Mouse (Mus musculus) kidney, postnatal 10 days (tissue): ENCODE measurements around the gene Ttc6.

Experiments used
- DNase-seq: peaks from one replicate; pipeline ENCODE4 v3.0.0; 2021; ENCODE audit warnings: mixed read lengths

The Ttc6 gene

DNA sequence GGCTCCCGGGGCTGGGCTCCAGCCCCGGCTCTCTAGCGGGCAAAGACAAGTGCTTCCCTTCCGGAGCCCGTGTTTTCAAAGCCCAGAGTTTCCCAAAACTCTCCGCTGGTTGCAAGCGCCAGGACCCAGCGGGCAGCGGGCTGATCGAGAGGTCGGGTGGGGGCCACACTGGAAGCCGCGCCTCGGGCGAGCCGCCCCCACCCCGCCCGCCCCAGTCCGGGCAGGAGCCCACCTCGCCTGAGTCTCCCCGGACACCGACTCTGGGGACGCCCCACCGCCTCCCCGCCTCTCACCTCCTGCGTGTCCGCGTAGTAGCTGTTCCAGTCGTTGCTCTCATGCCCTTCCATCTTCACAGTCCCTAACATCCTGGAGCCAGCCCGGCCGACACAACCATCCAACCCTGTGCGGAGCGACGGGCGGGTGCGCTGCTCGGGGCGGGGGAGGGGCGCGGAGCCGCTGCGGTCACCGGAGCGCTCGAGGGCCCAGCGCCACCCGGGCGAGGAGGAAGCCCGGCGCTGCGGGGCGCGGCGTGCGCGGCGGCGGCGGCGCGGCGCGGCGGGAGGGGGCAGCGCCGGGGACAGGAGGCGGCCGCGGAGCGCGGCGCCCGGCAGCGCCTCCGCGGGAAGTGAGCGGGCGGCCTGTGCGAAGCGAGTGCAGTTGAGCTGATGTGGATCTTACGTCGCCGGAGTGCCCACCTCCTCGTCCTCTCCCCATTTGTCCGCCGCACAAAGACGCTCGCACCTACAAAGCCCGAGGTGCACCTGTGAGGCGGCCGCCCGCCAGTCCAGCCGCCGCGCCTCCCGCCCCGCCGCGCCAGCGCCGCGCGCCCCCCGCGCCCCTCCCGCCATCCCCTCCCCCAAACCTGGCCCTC is 18.3 kb upstream of the Ttc6 start:
- DNase-seq, result no peak

DNA sequence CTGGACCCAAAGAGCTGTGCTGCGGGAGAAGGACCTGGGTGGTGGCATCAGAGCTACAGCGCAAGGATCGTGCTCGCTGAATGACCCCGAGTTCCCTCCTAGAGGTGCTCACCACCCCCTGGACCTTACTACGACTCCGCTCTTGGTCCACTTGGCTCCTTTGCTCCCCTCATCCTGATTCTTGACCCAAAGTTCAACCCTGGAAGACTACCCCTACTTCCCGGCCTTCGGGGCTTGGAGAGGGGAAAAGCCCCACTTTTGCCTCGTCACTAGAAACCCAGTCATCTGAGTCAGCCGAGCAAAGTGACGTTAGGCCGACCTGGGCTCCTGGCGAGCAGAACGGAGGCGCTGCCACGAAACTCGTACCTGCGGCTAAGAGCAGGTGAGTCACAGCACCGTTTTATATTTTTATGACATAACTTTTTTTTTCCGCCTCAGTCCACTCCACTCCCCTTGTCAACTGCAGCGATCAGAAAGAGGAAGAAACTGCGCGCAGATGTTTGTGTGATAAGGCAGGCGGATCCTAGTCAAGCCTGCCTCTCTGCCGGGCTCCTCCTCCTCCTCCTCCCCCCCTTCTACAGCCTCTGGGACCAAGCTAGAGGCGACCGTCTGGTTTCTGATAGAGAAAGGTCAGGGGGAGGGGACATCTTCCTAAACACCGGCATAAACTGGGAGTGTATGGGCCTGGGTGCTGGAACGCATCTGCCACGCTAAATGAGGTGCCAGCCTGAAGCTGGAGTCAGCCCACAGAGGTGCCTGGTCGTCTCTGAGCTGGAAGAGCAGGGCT is 17.3 kb upstream of the Ttc6 start, which contains the start of gene Foxa1:
Gene Foxa1 (minus strand): TSS at position 502 of the 787 bp plus-strand sequence.
- DNase-seq, result no peak

DNA sequence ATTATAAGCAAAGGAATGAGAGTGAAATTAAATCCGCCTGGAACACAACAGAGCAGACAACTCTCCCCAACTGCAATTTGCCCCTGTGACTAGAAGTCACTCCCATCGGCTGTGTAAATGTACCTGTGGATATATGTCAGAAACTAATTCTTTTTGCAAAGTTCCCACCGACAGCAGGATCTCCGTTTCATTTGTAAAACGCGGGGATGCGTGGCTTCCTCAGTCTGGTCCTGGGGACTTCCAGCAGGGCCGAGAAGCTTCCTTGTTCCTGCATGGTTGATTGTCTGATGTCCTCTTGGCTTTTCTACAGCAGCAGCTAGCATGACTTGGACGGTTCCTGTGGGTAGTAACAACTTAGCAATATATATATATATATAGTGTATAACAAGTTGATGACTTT is 16.0 kb upstream of the Ttc6 start:
- DNase-seq, result no peak

DNA sequence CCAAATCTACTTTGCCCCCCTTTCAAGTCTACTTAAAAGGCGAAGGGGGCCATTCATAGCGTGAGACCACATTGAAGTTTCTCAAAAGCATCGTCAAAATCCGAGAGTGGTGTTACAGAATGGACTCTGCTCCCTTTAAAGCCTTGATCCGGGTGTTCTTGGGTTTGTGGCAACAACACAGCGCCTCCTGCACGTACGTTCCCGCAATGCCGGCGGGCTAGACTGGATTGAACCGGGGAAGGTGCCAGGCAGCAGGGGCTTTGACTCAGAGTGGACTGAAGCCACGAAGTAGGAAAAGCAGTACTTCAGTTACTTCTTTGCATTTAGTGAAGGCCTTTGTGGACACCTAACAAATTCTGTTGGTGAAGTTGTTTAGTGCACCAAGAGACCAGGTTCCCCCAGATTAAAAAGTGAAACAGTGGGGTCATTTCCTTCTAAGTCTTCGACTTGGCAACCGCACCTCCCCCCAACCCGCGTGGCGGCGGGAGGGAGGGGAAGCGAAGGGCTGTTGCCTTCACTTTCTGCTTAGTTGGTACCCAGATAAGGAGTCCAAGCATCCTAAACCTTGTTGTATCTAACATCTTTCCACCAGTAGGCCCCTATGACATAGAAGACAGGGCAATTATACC is 15.4 kb upstream of the Ttc6 start:
- no peak for DNase-seq

DNA sequence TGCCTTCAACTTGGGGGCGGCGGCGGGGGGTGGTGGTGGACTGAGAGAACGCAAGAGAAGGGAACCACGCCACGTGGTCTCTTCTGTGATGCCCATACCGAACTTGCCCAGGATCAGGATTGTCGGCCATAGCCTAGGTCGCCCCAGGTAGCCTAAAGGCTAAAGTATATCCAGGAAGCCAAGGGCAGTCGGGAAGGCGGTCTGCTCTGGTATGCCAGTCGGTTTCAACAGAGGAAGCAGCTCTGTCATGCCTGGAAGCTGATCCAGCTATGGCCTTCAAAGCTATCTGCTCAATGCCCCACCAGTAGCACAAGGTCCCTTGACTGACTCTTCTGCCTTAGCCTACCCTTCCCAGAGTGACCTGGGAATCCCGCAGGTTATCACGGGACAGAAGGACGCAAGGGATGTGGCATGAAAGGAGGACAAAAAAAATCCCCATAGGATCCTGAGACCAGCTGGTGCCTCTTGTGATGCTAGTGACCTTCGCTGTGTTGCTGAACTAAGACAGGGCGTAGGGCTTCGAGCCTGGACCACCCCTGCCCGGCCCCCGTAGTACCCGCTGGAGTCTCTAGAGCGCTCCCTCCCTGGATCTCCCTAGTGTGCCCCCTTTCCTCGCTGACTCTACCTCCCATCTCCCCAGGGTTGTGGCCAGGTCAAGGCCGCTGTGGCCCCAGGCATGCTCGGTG is 14.8 kb upstream of the Ttc6 start:
- DNase-seq, result no peak

DNA sequence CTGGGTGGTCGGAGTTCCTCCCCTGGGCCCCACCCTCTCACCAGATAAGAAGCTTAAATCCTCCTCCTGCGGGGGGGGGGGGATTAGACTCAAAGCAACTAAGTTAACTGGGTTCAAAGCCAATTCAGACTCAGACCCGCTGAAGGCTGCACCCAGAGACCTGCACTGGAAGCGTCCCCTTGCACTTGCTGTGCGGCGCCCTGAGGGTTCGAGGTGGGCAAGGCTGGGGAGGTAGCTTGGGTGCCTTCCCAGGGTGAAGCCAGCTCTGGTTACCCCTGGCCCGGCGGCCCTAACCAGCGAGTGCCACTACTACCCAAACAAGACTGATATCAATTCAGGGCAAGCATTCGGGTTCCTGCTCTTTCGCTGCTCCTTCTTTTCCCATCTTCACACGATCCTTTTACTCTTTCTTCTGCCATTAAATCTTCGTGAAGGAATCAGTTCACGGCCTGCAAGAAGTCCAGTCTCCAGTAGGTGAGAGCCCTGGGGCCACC is 14.2 kb upstream of the Ttc6 start:
- no peak for DNase-seq

DNA sequence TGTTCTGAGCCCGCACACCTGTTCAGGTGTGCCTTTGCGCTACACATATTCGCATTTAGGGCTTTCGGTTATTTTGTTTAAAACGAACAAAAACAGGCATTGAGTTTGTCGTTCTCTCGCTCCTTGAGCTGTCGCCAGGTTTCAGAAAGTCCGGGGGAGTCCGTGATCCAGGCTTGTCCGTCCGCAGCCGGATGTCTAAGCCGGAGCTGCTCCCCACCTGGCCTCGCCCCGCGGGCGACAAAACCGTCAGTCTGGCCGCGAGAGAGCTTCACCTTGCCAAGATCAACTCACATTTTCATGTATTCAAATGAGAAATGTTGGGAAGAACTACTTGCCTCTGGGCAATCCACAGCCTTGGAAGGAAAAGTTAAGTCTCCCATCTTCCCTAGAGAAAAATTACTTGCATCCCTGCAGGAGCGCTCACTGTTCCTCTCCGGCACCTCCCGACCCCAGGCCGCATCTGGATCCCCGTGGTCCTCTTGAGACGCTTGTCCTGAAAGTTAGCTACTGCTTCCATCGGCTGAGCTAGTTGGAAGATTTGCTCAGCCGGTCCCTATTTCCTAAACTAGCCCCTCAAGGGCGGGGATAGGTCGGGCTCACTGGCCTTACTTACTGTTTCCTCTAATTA is 13.6 kb upstream of the Ttc6 start:
- no peak for DNase-seq

DNA sequence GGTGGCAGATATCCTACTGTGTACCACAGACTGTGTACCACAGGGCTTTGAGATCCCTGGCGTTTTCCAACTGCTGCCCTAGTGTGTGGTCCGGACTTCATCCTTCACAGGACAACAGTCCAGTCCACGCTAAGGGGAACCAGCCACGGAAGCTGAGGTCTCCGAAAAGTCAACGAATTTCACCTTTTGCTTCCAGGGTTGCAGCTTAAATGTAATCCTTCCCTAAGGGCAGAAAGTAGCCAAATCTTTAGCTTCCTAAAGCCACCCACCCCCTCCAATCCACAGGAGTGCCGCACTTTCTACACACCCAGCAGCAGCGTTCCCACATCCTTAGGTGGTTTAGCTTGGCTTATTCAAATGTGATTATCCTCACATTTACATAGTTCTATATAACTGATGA is 13.0 kb upstream of the Ttc6 start:
- no peak for DNase-seq

DNA sequence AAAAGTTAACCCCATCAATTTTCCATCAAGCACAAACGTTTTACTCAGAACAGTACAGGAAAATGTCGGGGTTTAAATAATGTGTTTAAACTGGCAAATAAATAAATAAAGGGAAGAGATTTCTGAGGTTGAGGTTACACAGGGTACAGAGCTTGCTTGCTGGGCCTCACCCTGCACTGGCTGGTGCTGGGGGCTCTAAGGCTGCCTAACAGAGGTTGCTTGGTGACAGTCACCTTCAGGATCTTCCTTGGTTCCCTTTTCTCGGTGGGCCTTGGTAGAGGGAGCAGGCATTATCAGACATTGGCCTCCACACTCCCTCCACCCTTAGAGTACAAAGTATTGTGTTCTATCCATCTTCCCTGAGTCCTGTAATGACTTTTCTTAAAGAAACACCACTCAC is 11.6 kb upstream of the Ttc6 start:
- DNase-seq, result no peak

DNA sequence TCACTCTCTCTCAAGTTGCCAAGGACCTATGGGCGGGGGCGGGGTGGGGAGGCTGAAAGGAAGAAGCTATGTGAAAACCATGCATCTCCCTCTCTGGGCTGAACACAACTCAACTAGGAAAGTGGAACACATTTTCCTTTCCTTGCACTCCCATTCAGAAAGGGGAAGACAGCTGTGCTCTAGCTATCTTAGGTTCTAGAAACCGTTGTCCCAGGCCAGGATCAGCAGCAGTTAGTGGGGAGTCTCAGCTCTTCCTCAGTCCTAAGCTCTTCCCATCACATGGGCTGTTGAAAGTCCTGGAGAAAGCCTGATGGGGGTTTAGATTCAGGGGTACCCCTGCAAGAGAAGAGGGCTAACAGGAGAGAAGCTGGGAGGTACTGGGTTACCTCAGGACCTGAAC is 9.8 kb upstream of the Ttc6 start:
- DNase-seq, result no peak

DNA sequence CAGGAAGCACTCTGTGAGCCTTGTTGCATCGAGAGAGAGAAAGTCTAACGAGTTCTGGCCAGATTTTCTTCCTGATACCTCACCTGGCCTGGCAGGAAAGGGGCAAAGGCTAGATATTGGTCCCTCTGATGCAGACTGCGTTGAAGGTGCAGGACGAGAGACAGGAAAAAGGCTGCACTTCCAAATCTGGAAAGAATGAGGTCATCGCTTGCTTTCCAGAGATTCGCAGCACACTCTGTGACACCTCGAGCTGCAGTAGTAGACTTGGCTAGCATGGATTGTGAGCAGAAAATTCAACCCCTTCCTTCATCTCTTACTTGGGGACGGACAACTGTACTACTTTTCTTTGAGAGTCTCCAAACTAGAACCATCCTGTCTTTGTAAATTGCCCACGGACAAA is 7.9 kb downstream of the Ttc6 start:
- DNase-seq, result no peak

DNA sequence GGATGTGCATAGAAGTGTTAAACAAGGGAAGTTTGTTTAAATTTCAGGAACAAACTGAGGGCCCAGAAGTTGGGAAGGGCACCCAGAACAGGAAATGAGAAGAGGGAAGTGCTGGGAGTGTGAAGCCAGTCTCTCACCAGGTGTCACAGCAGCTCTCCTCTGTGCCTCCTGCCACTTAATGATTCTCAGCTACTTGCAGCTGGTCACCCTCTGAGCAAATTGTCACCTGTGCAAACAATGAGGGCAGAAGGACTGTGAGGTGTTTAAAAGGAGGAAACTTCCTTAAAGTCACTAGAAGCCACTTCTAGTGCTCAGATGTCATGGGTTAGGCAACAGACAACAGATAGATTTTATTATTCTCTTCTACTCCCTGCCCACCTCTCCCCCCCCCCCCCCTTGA is 8.5 kb downstream of the Ttc6 start:
- no peak for DNase-seq

DNA sequence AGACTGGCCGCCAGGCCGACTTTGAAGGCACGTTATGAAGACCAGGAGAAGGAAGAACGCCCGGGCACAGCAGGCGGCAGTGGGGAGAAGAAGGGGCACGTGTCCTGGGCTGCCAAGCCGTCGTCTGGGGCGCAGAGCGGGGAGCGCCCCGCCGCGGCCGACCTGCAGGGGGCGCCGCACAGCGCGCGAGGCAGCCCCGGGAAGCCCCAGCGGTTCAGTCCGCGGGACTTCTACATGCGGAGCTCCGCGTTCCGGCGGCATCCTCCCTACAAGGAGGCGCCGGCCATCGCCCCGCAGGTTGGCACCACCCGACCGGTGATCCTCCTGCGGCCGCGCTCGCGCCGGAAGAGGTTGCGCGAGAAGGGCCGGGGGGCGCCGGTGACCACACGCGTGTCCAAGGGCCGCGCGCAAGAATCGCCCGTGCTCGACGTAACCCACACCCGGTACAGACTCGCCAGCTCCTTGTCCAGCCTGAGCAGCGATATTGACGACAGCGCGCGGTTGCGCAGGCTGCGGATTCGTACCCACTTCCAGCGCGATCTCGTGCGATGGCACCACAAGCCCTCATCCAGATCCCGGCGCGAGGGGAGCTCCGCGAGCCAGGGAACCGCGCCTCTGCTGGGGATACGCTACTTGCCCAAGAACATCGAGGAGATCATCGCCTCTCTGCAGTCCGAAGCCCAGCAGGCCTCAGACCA is 12.2 kb downstream of the Ttc6 start:
- peak; percentile 56 for DNase-seq

DNA sequence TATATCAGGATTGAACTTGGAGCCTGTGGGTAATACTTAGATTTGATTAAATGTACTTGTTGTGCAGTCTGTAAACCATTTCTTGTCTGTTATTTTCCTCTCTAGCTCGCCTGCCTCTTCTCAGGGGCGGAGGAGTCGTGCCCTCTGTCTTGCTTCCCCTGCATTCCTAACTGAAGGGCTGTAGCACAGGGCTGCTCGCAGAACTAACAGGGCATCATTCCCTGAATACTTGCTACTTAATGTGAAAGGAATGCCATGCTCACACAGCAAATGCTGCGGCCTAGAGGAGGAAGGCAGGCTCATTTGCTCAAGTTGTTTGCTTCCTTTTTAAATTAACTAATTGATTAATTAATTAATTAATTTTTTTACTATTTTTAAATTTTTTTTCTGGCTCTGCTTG is 43.7 kb downstream of the Ttc6 start:
- peak; percentile 13 for DNase-seq

DNA sequence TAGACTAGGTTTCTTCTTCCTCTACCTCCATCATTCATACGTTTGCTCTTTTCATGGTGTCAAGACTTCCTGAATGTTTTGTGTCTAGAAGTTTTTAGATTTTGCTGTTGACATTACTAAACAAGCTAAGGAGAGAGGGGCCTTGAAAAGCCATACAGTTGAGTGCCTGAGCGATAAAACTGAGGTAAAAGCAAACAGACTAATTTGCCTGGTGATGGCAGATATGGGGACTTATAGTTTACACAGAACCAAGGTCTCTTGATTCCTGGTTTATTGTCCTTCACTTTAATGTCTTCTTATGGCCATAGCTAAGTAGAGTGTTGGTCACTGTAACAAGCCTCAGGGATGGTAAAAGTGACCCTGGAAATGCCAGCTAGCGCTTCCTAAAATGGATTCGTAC is 51.2 kb downstream of the Ttc6 start:
- DNase-seq, result no peak

DNA sequence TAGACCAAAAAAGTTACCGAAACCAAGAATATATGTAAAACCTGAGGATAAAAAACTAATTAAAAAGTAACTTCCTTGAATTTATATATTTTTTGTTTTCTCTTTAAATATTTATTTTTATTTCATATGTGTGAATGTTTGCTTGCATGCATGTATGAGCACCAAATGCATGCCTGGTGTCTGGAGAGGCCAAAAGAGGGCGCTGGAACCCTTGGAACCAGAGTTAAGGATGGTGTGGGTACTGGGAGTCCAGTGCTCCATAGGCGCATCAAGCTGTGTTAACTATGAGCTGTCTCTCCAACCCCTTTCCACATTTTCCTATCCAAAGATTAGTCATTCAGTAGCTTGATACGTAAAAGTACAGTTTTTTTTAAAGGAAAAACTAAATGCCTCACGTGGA is 58.1 kb downstream of the Ttc6 start:
- peak; percentile 7 for DNase-seq

DNA sequence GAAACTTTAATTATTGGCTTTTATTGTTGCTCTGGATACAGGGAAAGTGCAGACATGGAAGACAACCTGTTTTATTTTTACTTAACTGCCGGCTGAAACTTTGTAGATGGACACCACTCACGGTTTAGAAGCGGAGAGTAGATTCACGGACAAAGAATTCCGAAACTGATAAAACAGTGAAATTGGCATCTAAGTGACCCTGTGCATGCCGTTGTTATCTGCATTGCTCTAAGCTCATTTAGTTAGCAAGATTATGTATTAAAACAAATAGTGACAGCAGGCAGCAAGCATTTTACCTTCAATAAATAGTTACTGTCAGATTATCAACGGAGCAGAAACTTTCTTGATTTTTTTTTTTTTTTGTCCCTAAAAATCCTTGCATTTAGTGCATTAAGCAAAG is 59.4 kb downstream of the Ttc6 start:
- DNase-seq, result no peak

DNA sequence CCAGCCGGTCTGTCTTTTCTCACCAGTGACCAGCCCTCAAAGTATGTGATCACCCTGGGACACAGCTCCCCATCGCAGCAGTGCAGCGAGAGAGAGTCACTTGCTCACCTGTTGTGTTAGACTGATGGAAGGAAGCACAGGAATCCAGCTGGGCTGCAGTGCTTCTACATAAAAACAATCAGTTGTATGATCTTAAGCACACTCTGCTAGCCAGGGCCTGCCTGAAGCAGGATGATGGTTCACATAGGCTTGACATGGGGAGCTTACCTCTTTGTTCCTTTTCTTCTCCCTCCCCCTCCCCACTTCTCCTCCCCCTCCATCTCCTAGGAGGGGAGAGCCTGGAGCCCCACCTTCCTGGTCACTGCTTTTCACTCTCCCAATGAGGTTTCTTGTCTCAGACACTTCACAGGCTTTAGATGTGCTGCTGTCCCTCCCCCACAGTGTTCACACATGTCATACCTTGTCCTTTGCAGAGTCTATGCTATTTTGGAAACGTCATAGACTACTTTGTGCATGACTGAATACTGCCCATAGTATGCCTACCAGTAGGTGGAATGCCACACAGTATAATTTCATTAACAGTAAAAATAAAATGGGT is 60.2 kb downstream of the Ttc6 start:
- no peak for DNase-seq

DNA sequence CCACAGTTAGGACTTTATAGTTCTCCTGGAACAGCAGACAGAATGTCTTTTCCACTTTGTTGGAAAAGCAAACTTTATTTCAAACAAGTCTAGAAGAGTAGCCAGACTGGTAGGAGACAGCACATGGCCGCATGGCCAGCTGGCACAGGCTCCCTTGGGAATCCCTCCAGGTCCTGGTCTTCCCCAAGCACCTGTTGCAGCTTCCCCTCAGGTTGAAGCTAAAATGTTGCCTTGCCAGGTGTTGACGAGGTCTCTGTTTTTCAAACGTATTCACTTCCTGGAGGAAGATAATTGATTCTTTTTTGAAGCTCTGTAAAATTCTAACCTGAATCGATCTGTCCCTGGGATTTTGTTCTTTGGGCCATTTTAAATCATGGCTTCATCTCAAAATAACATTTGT is 86.1 kb downstream of the Ttc6 start:
- no peak for DNase-seq

DNA sequence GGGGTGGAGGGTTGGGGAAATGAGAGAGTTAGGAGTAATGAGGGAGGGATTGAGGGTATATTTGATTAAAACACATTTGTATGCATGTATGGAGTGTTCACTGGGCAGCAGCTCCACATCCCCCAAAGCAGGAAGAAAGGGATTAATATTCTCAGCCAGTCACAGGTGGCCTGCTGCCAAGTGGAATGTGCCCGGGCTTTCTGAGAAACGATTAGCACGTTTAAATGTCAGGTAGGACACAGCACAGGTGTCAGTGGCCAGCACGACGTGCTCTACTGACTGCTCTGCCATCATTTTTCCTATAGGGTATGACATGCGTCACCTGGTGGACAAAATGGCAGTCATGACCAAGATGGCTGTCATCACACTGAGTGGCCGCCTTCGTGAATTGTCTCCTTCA is 86.8 kb downstream of the Ttc6 start:
- DNase-seq, result peak; percentile 6

DNA sequence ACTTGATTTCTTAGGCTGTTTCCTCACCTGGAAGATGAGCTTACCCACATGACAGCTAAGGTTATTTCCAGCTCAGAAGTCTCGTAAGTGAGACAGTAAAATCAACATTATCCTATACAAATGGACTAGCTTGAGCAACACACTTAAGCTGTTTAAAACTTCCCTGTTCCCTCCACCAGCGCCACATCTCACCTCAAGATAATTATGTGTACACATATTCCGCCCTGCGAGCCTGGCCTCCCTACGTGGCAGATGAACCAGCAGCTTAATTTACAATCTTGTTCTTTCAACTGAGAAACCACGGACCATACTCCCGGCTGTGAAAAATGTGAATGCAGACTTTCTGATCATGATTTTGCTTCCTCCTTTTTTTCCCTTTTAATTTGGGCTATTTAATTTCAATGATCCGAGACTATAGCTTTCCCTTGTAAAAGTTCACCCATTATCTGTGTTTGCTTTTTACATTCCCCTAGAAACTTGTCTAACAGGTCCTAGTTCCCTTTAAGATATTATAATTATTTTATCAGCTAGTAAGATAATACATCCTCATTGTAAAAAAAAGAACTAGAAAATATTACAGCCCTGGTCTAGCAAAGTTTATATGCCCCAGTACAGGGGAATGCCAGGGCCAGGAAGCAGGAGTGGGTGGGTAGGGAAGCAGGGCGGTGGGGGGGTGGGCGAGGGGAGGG is 99.2 kb downstream of the Ttc6 start:
- no peak for DNase-seq
